Mouse (Mus musculus) embryonic facial prominence, embryonic 12.5 days (tissue): ENCODE measurements around the gene Bmper. TPM values are rescaled to one million over a fixed set of nuclear protein-coding genes. Genes with fewer than 3 reads are reported as not detected.

Source experiments
- ATAC-seq: fragments of 200-750 bp; cut with Nextera tagmentation; 2 replicates; pipeline ENCODE4 v1.8.0; 2017; ENCODE audit not compliant: insufficient number of reproducible peaks, insufficient read depth, low FRiP score, low TSS enrichment
- H3K27ac ChIP-seq: fragments of 300-500 bp; sonication (generic); 2 replicates; pipeline ENCODE4 v1.5.1; 2016; ENCODE audit warnings: mild to moderate bottlenecking
- H3K27me3 ChIP-seq: fragments of 300-500 bp; sonication (generic); 2 replicates; pipeline ENCODE4 v1.6.1; 2016; ENCODE audit warnings: mild to moderate bottlenecking, moderate library complexity
- H3K36me3 ChIP-seq: fragments of 300-500 bp; sonication (generic); 2 replicates; pipeline ENCODE4 v1.6.1; 2016; ENCODE audit warnings: mild to moderate bottlenecking
- H3K4me1 ChIP-seq: fragments of 300-500 bp; sonication (generic); 2 replicates; pipeline ENCODE4 v1.6.1; 2016
- H3K4me2 ChIP-seq: fragments of 300-500 bp; sonication (generic); replicated peaks from 2 replicates; pipeline ENCODE4 v1.6.1; 2016; ENCODE audit warnings: mild to moderate bottlenecking, moderate library complexity
- H3K4me3 ChIP-seq: fragments of 300-500 bp; sonication (generic); 2 replicates; pipeline ENCODE4 v1.5.1; 2016; ENCODE audit warnings: mild to moderate bottlenecking
- H3K9ac ChIP-seq: fragments of 300-500 bp; sonication (generic); 2 replicates; pipeline ENCODE4 v1.6.1; 2016; ENCODE audit warnings: mild to moderate bottlenecking, moderate library complexity
- H3K9me3 ChIP-seq: fragments of 300-500 bp; sonication (generic); 2 replicates; pipeline ENCODE4 v1.6.1; 2016; ENCODE audit warnings: mild to moderate bottlenecking, moderate library complexity
- WGBS: fragments of 180-500 bp; shearing (Covaris S2); methylation state at CpG from one replicate; pipeline ENCODE4 v1.1.7; 2016; 5-methylcytosine and 5-hydroxymethylcytosine counted together
- polyA plus RNA-seq: library from polyadenylated mRNA; unstranded; fragments of >200 nt; fragmentation: Nextera tagmentation; extraction: Ambion mirVana; gene quantifications from 2 replicates; pipeline ENCODE4 v1.2.1, GENCODE M21; 2016

Gene Bmper
- polyA plus RNA-seq, 1 experiment from 2014 or later: 23.8 TPM

DNA sequence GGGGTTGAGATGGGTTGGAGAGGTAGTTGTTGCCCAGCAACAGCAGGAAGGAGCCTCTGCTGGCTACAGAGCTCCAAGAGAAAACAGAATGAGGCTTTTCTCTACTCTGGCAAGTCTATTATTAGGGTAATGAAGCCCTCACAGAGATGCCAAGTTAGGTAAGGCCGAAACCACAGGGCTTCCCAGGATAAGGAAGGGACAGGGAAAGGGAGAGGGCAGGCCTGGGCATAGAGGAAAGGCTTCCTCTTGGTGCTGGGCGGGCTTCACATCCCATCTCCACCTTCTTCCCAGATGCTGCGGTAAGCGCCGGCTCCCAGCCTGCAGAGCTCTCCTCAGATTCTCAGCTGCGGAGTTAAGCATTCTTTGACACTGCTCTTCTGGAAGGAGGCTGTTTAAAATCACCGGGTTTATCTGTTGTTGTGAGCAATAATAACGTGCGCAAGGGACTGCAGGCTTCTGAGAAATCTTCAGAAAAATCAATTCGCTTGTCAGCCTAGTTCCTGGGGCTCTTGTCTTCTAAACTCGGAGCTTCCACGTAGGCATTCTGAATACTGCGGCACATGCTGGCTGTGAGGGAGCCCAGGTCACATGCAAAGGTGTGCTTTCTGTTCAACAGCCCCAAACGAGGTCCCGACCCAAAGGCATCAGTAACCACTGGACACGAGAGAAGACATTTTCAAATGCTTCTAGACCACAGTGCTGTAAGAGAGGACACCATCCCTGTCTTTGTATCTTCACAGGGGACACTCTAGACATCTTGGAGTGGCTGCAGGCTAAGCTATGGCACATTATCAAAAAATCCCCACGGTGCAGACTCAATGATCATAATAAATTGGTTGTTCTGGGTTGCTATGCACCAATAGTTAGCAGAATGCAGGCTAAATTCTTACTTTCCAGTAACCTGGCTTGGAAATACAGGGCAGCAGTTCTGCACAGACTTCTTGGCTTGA, 18.3 kb upstream of the Bmper start:
- H3K4me2 ChIP-seq: peak overlapping the region; percentile 16; the same call in 1 of the 2 replicates
- 10% methylated on average over 17 of the region's 17 CpGs for WGBS
- peaks cover 3% of the 10 kb centered on the region for H3K4me1 ChIP-seq
- H3K9me3 ChIP-seq: no peaks in the 10 kb centered on the region
- H3K4me3 ChIP-seq: no peak overlapping the region
- H3K9ac ChIP-seq: no peak overlapping the region
- ATAC-seq: no peak
- H3K27me3 ChIP-seq: peaks cover 13% of the 10 kb centered on the region
- H3K36me3 ChIP-seq: no peaks in the 10 kb centered on the region
- H3K27ac ChIP-seq: no peak overlapping the region

DNA sequence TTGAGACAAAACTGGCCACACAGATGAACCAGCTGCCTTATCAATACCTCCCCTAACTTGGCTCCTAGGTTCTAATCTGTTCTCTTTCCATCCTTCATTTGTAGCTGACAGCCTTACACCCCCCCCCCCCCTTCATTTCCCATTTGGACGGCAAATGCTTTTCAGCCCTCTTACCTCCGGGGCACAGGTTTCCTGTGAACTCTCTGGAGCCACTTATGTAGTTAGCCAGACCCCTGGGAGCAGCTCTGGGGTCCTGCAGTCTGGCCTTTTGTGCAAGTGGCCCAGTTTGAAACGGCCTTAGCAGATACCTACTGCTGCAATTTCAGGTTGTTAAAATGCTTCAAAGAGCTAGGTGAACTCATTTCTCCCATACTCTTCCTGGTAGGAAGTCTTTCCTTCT, 17.6 kb upstream of the Bmper start:
- H3K36me3 ChIP-seq: no peaks in the 10 kb centered on the region
- H3K27me3 ChIP-seq: peaks cover 13% of the 10 kb centered on the region
- no peak overlapping the region for H3K4me2 ChIP-seq
- no peak overlapping the region for H3K4me3 ChIP-seq
- no peak for ATAC-seq
- WGBS: 2% methylated on average over 3 of the region's 3 CpGs
- H3K4me1 ChIP-seq: peaks cover 3% of the 10 kb centered on the region
- no peaks in the 10 kb centered on the region for H3K9me3 ChIP-seq
- H3K27ac ChIP-seq: no peak overlapping the region
- no peak overlapping the region for H3K9ac ChIP-seq

DNA sequence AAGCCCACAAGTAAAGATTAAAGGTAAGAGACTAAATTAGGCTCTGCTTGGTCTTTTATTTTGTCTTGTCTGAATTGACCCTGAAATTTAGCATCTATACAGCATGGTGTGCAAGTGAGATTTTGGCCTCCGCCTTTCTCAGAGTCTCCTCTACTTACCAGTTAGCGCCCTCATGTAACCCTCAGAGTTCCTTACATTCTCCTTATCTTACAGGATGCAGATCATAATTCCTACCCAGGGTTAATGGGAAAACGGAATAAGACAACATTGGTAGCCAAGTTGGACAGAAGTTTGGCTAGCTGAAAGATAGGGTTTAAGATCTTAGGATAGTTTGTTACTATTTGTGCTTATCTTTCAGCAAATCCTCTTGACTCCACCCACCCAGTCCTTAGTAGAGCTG, 17.1 kb upstream of the Bmper start:
- H3K9ac ChIP-seq: no peak overlapping the region
- no peak overlapping the region for H3K4me3 ChIP-seq
- H3K36me3 ChIP-seq: no peaks in the 10 kb centered on the region
- no peak overlapping the region for H3K4me2 ChIP-seq
- H3K4me1 ChIP-seq: peaks cover 3% of the 10 kb centered on the region
- 63% methylated on average over 3 of the region's 3 CpGs for WGBS
- no peak for ATAC-seq
- no peaks in the 10 kb centered on the region for H3K9me3 ChIP-seq
- H3K27me3 ChIP-seq: peaks cover 13% of the 10 kb centered on the region
- no peak overlapping the region for H3K27ac ChIP-seq

DNA sequence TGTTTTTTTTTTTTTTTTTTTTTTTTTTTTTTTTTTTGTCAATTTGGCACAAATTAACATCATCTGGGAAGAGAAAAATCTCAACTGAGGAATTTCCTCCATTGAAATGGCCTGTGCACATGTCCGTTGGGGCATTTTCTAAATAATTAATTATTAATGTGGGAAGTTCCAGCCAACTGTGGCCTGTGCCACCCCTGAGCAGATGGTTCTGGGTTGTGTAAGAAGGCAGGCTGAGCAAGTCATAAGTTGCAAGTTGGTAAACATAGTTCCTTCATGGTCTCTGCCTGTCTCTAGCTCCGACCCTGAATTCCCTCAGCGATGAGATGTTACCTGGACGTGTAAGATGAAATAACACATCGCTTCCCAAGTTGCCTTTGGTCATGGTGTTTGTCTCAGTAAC, 16.7 kb upstream of the Bmper start:
- H3K4me1 ChIP-seq: peaks cover 3% of the 10 kb centered on the region
- H3K27ac ChIP-seq: no peak overlapping the region
- H3K4me2 ChIP-seq: no peak overlapping the region
- ATAC-seq: no peak
- 78% methylated on average over 5 of the region's 5 CpGs for WGBS
- H3K27me3 ChIP-seq: peaks cover 13% of the 10 kb centered on the region
- no peaks in the 10 kb centered on the region for H3K9me3 ChIP-seq
- no peaks in the 10 kb centered on the region for H3K36me3 ChIP-seq
- H3K9ac ChIP-seq: no peak overlapping the region
- no peak overlapping the region for H3K4me3 ChIP-seq

DNA sequence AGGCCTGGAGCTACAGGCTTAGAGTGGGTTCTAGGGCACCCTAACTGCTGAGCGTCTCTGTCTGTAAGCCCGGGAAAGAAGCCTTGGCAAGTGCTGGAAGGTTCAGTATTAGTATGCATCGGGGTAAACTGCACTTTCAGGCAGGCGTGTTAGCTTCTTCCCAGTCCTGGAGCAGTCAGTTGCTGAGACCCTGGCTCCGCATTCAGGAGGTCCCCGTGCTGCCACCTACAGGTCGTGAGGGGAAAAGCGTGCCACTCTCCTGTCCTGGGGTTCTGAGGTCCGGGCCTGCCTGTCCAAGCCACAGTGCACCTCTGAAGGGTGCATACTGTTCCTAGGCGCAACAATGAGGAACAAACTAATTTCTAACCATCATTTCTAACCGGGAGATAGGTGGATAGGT, 10.6 kb upstream of the Bmper start:
- Histone ChIP-seq H3K9ac (no peak overlapping the region), H3K4me3 (no peak overlapping the region), H3K4me1 (no peaks in the 10 kb centered on the region), H3K27me3 (no peaks in the 10 kb centered on the region), H3K4me2 (no peak overlapping the region), H3K27ac (no peak overlapping the region), H3K36me3 (no peaks in the 10 kb centered on the region), H3K9me3 (no peaks in the 10 kb centered on the region)
- peak; percentile 64; the same call in 1 of the 2 replicates for ATAC-seq
- 6% methylated on average over 11 of the region's 11 CpGs for WGBS

DNA sequence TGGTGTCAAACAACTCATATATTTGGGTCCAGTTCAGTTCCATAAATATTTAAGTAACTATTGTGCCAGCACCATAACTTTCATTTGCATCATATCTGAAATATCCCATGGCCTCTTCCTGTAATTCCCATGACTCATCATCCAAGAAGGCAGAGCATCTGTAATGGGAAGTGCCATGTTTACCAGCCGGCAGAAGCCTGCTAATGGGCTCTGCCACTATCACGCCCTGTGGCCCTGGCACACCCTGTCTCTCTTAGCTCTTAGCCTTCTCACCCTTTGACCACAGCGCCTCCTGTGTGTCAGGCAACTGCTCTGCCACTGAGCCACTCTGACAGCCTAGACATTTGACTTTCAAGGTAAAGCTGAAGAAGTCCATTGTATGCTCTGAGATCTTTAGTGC, 3.1 kb upstream of the Bmper start:
- Histone ChIP-seq H3K4me3 (no peak overlapping the region), H3K9me3 (no peaks in the 10 kb centered on the region), H3K4me2 (no peak overlapping the region), H3K27ac (no peak overlapping the region), H3K27me3 (peaks cover 16% of the 10 kb centered on the region; the same call in 1 of the 2 replicates), H3K36me3 (no peaks in the 10 kb centered on the region), H3K4me1 (0 out of 2 replicates have a peak, but pooled peaks cover 9% of the 10 kb centered on the region), H3K9ac (no peak overlapping the region)
- 53% methylated on average over 3 of the region's 3 CpGs for WGBS
- no peak for ATAC-seq

DNA sequence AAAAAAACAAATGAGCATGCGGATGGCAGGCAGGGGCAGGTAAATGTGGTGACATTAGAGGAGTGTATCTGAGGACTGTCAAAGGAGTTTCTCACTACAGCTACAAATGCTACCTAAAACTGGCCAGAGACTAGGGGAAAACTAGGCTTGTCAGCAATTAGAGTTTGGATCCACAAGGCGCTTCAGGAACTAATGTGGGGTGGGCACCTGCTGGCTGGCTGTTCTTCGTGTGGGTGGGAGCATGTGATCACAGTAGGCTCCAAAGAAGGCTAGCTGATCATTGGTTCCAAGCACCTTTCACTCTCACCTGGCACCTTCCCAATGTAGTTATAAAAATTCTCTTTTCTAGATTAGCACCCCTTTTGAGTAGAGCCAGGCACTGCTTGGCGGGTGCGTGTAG, 900 bp upstream of the Bmper start:
- 0 out of 2 replicates have a peak, but pooled peaks cover 9% of the 10 kb centered on the region for H3K4me1 ChIP-seq
- no peaks in the 10 kb centered on the region for H3K36me3 ChIP-seq
- peak overlapping the region; percentile 53 for H3K4me3 ChIP-seq
- 10% methylated on average over 5 of the region's 5 CpGs for WGBS
- H3K4me2 ChIP-seq: peak overlapping the region; percentile 87
- no peaks in the 10 kb centered on the region for H3K9me3 ChIP-seq
- no peak for ATAC-seq
- H3K27me3 ChIP-seq: peaks cover 25% of the 10 kb centered on the region
- H3K27ac ChIP-seq: 0 out of 2 replicates have a peak overlapping the region, but pooled peaks have one; percentile 85
- H3K9ac ChIP-seq: peak overlapping the region; percentile 71

DNA sequence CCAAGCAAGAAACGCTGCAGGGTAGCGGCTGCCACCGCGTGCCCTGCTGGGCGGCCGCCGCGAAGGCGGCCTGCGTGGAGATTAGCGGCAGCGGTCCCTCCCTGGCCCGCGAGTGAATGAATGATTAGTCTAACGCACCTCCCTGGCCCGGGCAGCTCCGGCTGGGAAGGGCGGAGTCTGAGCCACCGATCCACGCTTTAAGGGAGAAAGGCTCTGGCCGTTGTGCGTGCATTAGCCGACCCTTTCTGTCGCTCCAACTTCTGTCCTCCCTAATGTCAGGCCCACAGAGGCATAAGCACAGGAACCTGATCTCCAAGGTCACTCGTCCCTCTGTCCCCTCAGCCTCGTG, 410 bp upstream of the Bmper start:
- 0 out of 2 replicates have a peak, but pooled peaks cover 9% of the 10 kb centered on the region for H3K4me1 ChIP-seq
- peak overlapping the region; percentile 87 for H3K4me2 ChIP-seq
- WGBS: under 1% methylated on average over 26 of the region's 26 CpGs
- peak; percentile 71 for ATAC-seq
- peak overlapping the region; percentile 53 for H3K4me3 ChIP-seq
- H3K27ac ChIP-seq: peak overlapping the region; percentile 85
- no peaks in the 10 kb centered on the region for H3K36me3 ChIP-seq
- no peaks in the 10 kb centered on the region for H3K9me3 ChIP-seq
- H3K9ac ChIP-seq: peak overlapping the region; percentile 71
- peaks cover 27% of the 10 kb centered on the region for H3K27me3 ChIP-seq

DNA sequence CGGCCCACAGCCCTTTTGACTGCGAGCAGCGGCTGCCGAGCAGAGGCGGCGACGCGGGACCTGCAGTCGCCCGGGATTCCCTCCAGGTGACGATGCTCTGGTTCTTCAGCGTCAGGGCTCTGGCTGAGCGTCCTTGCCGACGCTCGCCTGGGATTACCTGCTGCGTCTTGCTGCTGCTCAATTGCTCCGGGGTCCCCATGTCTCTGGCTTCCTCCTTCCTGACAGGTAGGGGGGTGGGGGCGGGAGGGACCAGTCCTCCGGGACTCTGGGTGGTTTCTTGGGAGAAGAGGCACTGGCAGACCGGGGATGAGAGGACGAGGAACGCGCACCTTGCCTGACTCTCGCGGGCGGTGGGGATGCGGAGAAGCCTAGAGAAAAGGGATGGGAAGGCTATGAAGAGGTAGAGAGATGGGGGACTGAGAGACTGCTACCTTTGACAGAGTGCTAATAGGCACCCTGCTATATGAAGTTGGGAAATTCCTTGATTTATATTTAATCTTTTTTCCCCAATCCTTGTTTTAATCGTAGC, 737 bp downstream of the Bmper start:
- ATAC-seq: no peak
- peaks cover 28% of the 10 kb centered on the region for H3K27me3 ChIP-seq
- H3K4me1 ChIP-seq: 0 out of 2 replicates have a peak, but pooled peaks cover 9% of the 10 kb centered on the region
- peak overlapping the region; percentile 85 for H3K27ac ChIP-seq
- H3K9ac ChIP-seq: peak overlapping the region; percentile 71
- H3K4me3 ChIP-seq: peak overlapping the region; percentile 53
- H3K9me3 ChIP-seq: no peaks in the 10 kb centered on the region
- peak overlapping the region; percentile 87 for H3K4me2 ChIP-seq
- H3K36me3 ChIP-seq: no peaks in the 10 kb centered on the region
- WGBS: under 1% methylated on average over 29 of the region's 29 CpGs

DNA sequence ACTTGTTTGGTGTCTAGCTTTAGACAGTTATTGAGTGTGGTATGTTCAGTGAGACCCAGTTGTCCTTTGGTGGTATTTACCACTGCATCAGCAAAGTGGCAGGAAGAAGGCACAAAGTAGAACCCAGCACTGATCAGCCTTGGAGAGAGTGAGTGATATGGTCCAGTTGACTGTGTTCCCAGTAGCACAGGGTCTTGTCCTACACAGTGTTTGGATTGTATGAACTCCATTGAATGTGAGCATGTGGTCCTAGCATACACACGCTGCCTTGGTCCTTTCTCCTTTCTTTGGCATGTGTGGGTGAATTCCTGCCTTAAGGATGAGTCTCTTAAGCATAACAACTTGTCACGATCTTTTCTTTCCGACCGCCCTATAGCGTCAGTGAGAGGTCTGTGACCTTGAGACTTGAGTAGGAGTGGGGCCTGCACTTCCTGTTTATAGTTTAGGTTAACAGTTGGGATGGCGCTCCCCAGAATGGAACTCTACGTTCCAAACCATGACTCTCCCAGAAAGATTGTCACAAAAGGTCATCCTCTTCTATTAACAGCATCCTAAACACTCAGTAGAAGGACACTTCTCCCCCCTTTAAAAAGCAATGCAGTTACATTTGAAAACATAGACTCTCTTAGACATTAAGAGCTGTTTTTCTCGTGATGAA, 10.7 kb downstream of the Bmper start:
- no peak overlapping the region for H3K4me3 ChIP-seq
- no peaks in the 10 kb centered on the region for H3K9me3 ChIP-seq
- H3K4me1 ChIP-seq: peaks cover 3% of the 10 kb centered on the region; the same call in 1 of the 2 replicates
- no peaks in the 10 kb centered on the region for H3K36me3 ChIP-seq
- H3K9ac ChIP-seq: no peak overlapping the region
- no peak overlapping the region for H3K4me2 ChIP-seq
- 62% methylated on average over 8 of the region's 8 CpGs for WGBS
- no peaks in the 10 kb centered on the region for H3K27me3 ChIP-seq
- no peak for ATAC-seq
- H3K27ac ChIP-seq: no peak overlapping the region

DNA sequence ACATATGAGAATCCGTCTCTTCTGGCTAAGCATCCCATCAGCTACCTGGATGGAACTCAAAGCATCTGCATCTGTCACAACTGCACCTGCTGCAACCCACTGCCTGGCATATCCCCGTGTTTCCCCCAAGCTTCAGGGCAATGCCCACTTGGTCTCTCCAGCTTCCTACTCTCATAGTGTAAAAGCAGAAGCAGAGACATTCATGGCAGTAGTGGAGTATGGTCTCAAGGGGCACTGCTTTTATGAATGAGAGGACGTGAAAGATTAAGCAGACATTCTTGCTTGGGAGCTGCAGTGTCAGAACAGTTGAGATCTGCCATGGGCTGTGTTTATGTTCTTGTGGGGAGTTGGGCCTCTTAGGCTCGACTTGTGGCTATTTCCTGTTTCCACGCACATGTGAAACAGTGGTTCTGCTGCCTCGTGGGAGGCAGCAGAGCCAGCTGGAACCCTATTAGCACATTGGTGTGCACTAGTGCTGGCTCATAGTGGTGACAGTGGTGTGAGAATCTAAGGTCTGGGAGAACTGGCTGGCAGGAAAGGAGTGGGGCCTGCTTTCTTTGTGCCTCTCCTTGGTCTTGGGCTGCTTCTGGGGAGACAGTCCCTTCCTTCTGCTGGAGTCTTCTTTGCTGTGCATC, 12.6 kb downstream of the Bmper start:
- Histone ChIP-seq H3K4me2 (no peak overlapping the region), H3K4me3 (no peak overlapping the region), H3K27ac (no peak overlapping the region), H3K27me3 (no peaks in the 10 kb centered on the region), H3K9me3 (no peaks in the 10 kb centered on the region), H3K36me3 (no peaks in the 10 kb centered on the region), H3K4me1 (peaks cover 3% of the 10 kb centered on the region; the same call in 1 of the 2 replicates), H3K9ac (no peak overlapping the region)
- 48% methylated on average over 6 of the region's 6 CpGs for WGBS
- ATAC-seq: no peak
